Mouse (Mus musculus) cerebellum, adult 9-10 months (tissue): ENCODE data around the gene Capn12.
A peak's percentile ranks its signal among the peaks of the same experiment; 100 is the strongest.

Source experiments
- DNase-seq: peaks from one replicate; pipeline ENCODE4 v3.0.0; 2022

Gene Capn12

GRCm38 (mm10) chr7:28921722-28922465 is 40.7 kb downstream of the Capn12 start:
- DNase-seq, result peak; percentile 38

DNA sequence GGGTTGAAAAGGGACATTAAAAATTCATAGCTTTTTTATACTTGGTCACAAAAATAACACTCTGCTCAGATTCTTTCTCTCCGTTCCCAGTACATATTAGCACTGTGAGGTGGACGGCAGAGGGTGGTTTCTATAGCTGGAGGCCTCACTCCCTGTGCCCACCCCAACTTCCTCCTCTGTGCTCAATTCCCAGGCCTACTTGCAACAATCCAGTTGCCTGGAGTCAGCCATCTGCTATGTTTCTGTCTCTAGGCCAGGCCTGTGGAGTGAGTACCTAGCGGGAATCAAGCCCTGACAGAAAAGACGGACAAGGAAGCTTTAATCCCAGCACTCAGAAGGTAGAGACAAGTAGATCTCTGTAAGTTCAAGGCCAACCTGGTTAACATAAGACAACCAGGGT is 41.4 kb downstream of the Capn12 start:
- peak; percentile 48 for DNase-seq

DNA sequence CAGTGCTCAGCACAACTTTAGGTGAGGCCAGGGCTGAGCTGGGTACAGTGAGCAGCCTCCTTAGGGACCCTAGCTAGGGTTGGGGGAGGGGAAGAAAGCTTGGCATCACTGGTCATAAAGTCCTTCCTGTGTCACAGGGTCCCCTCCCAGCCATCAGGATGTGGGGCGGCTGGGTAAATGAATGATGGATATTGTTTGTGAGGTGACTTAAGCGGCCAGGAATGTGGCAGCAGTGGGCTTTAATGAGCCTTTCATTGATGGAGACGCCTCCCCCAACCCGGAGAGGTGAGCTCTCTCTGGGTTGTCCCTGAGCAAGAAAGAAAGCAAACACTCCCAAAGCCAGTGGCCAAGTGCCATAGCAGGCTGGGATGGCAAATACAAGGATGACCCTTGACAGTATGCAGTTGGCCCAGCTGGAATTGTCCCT is 42.7 kb downstream of the Capn12 start:
- DNase-seq, result no peak

- DNase-seq, result no peak
Measured at GRCm38 (mm10) chr7:28924802-28925201, 43.6 kb downstream of the Capn12 start.

DNA sequence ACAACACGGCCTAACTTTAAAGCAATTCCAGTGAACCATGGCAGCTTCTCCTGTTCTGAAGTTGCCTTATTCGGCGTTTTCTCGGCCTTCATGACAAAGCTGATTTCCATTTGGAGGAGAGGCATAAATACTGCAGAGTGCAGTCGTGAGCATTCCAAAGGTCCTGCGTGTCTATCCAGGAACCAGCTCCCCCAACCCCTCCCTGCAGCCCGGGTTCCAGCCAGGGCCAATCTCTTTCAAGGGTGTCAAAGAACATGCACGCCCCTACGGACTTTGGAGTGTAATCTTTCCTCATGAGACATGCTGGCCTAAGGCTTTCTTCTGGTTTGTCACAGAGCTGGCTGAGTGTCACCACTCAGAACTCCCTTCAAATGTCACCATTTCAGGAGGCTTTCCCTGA is 44.1 kb downstream of the Capn12 start:
- no peak for DNase-seq

DNA sequence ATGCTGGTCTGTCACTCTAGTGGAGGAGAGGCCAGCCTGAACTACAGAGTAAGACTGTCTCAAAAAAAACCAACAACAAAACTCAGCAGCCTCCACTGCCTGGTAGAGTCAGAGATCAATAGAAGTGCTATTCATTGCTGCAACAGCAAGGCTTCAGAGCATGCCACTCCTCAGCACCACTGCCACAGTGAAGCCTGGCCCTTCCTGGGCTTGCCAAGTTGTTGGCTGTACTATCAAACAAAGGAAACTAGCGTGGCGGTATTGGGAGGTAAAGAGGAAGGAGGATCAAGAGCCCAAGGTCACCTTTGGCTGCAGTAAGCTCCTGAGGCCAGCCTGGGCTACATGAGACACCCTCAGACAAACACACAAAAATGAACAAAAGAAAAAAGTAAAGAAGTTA is 45.0 kb downstream of the Capn12 start:
- DNase-seq, result no peak

- no peak for DNase-seq
Measured at GRCm38 (mm10) chr7:28929381-28929780, 48.2 kb downstream of the Capn12 start.

DNA sequence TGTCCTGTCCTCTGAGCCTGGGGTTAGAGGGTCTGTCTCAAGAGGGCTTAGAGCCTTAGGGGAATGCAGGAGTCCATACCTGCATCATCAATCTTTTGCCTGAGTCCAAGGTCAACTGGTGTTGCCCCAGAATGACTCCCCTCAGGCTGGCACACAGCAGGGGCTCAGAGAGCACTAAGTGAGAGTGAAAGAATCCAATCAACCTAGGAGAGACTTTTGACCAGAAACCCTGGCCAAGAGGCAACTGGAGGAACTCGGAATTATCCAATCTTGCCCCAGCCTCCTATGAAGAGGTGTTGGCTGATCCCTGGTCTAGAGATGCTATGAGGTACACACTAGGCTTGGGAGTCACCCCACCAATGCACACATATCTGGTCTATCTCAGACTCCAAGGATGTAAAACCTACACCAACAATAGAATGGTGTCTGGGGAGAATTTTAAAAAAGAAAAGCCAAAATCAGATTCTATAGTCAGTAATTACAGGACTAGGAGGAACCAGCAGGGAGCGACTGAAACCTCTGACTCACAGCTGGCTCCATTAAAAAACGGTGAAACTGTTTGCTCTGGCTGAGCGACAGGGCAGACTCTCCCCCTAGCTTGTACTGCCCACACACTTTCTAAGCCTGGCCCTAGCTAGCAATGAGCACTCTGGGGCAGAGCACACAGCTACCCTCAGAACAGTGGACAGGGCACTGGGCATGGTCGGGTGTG is 49.3 kb downstream of the Capn12 start:
- no peak for DNase-seq

- no peak for DNase-seq
Measured at GRCm38 (mm10) chr7:28931032-28931694, 49.9 kb downstream of the Capn12 start.

DNA sequence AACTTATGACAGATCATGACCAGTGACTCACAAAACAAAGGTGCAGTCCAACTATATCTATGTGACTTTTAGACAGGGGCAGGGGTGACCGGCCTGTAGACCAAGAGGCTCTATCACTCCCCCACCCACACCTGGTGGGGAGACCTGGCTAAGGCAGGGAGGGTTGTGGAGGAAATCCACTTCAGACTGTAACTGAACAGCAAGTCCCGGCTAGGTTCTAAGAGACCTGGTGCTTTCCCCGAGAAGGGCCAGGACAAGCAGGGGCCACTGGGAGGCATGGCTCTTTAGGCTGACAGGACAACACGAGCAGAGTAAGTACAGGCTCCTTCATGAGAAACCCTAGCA is 50.4 kb downstream of the Capn12 start:
- DNase-seq, result no peak

- no peak for DNase-seq
Measured at GRCm38 (mm10) chr7:28932421-28933041, 51.3 kb downstream of the Capn12 start.

GRCm38 (mm10) chr7:28933825-28934224 is 52.6 kb downstream of the Capn12 start:
- DNase-seq, result no peak

- DNase-seq, result no peak
Measured at GRCm38 (mm10) chr7:28936787-28937186, 55.6 kb downstream of the Capn12 start.

DNA sequence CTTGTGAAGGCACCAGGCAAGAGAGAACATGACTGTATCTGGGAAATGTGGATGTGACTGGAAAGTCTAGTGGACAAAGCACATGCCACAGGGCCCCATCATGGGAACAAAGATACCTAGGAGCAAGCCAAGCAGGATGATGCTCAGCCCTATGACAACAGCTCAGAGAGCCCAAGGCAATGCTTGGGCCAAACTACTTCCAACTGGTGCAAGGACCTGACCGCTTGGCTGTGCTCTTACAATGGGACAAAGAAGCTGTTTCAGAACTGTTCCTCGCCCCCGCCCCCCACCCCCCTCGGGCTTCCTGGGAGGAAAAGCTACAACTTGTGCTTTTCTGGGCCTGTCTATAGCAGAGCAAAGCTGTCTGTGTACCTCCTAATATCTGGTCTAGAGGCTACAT is 57.4 kb downstream of the Capn12 start:
- no peak for DNase-seq

GRCm38 (mm10) chr7:28939418-28940183 is 58.4 kb downstream of the Capn12 start:
- DNase-seq, result no peak

DNA sequence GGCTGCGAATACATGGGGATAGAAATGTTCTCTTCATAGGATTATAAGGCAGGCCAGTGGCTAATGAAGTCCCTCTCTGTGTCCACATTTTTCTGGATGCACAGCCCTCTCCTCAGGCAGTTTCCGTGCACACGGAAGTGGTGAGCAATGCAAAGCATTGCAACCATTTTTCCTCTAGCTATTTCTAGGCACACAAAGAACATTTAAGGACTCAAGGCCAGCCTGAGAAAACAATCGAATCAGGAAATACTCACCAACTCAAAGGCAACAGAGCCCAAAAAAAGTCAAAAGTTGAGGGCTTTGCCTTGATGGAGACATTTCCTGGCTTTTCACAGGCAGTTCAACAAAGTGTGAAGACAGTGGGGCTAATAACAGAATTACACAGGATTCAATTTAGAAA is 59.9 kb downstream of the Capn12 start:
- no peak for DNase-seq

GRCm38 (mm10) chr7:28941542-28941941 is 60.3 kb downstream of the Capn12 start:
- DNase-seq, result no peak
